Mouse (Mus musculus) heart, postnatal 36 days (tissue): ENCODE data around the gene Rhd. TPM values are rescaled to one million over a fixed set of nuclear protein-coding genes. Genes with fewer than 3 reads are reported as not detected.
"Not testable (repeated sequence)": the region's sequence is repeated elsewhere in the genome, so short reads cannot be mapped to it uniquely, and the experiment has no call there.

Experiments used
- DNase-seq, 2 experiments: peaks; one replicate each; pipeline ENCODE4 v3.0.0; 2021 to 2022
- intact Hi-C: fragments of 180-260 bp; cut with DNase I; formaldehyde crosslinking; loops from one replicate; pipeline ENCODE4 v1.15.1; 2025
- total RNA-seq, 2 experiments: library from RNA; stranded (reverse); gene quantifications; 2 replicates each; pipeline ENCODE4 v1.2.3; 2021

Rhd gene
- total RNA-seq, 2 experiments from 2014 or later = 2.8 to 3.0 TPM

GRCm38 (mm10) chr4:134897256-134897655 is 32.9 kb downstream of the Rhd start:
- intact Hi-C loops = no loop called here
- no peak for DNase-seq

GRCm38 (mm10) chr4:134901126-134901525 is 36.8 kb downstream of the Rhd start:
- no peak for DNase-seq
- intact Hi-C loops = no loop called here

GRCm38 (mm10) chr4:134903046-134903445 is 38.7 kb downstream of the Rhd start:
- intact Hi-C loops = no loop called here
- no peak for DNase-seq

- DNase-seq, intact Hi-C loops: not testable (repeated sequence)
These were observed 47.1 kb downstream of the Rhd start for GRCm38 (mm10) chr4:134911406-134911805.

- intact Hi-C loops = no loop called here
- DNase-seq = peak; percentile 71 to 81
These were observed 49.1 kb downstream of the Rhd start for GRCm38 (mm10) chr4:134913413-134913812.

- intact Hi-C loops = no loop called here
- no peak for DNase-seq
These were observed 50.0 kb downstream of the Rhd start for GRCm38 (mm10) chr4:134914122-134914863.

- DNase-seq = peak; percentile 95
- intact Hi-C loops = no loop called here
These were observed 50.5 kb downstream of the Rhd start, which contains the start of gene Tmem50a for GRCm38 (mm10) chr4:134914864-134915209. Tmem50a (minus strand) TSS chr4:134915024.

GRCm38 (mm10) chr4:134915223-134916050 is 51.1 kb downstream of the Rhd start:
- no peak for DNase-seq
- intact Hi-C loops = no loop called here

- no peak for DNase-seq
- intact Hi-C loops = no loop called here
These were observed 52.9 kb downstream of the Rhd start for GRCm38 (mm10) chr4:134917194-134917593.

GRCm38 (mm10) chr4:134918381-134918780 is 54.0 kb downstream of the Rhd start:
- DNase-seq = peak; percentile 69 to 76
- intact Hi-C loops = no loop called here

GRCm38 (mm10) chr4:134919733-134920540 is 55.6 kb downstream of the Rhd start:
- intact Hi-C loops = no loop called here
- no peak for DNase-seq

GRCm38 (mm10) chr4:134920631-134921030 is 56.3 kb downstream of the Rhd start:
- no peak for DNase-seq
- intact Hi-C loops = no loop called here

- intact Hi-C loops = no loop called here
- no peak for DNase-seq
These were observed 57.4 kb downstream of the Rhd start for GRCm38 (mm10) chr4:134921703-134922102.

GRCm38 (mm10) chr4:134922111-134922924 is 58.0 kb downstream of the Rhd start:
- intact Hi-C loops = no loop called here
- DNase-seq = peak; percentile 14 to 35

- intact Hi-C loops = no loop called here
These were observed 58.5 kb downstream of the Rhd start for GRCm38 (mm10) chr4:134922925-134923244.

GRCm38 (mm10) chr4:134923258-134924018 is 59.1 kb downstream of the Rhd start, which contains the start of gene Rsrp1:
Rsrp1 (plus strand) TSS chr4:134923592.
- peak; percentile 98 for DNase-seq
- intact Hi-C loops = no loop called here

More at GRCm38 (mm10) chr4:134922925-134923244, 58.5 kb downstream of the Rhd start:
- peak; percentile 74 to 80 for DNase-seq

GRCm38 (mm10) chr4:134924019-134924741 is 59.8 kb downstream of the Rhd start:
- intact Hi-C loops = no loop called here
- DNase-seq = peak; percentile 61 to 72

- DNase-seq = peak; percentile 33 to 37
- intact Hi-C loops = no loop called here
These were observed 60.9 kb downstream of the Rhd start for GRCm38 (mm10) chr4:134925206-134925605.
